Mouse (Mus musculus): ENCODE data around the gene Plekhm1. TPM values are rescaled to one million over a fixed set of nuclear protein-coding genes. Genes with fewer than 3 reads are reported as not detected.

Plekhm1 gene
- polyA plus RNA-seq, 1 experiment from 2014 or later = 12.1 TPM

- ATAC-seq (ENCODE audit: low FRiP score, low read depth) = no peak
- Histone ChIP-seq H3K27me3 (0 out of 2 replicates have a peak, but pooled peaks cover 4% of the 10 kb centered on the region), H3K27ac (replicated peaks) (no peak overlapping the region), H3K4me3 (no peak overlapping the region), H3K36me3 (no peaks in the 10 kb centered on the region), H3K9me3 (peaks cover 5% of the 10 kb centered on the region; the same call in 1 of the 2 replicates), H3K4me2 (replicated peaks) (no peak overlapping the region), H3K4me1 (no peaks in the 10 kb centered on the region), H3K9ac (replicated peaks) (no peak overlapping the region)
- WGBS = 82% methylated on average over 7 of the region's 7 CpGs
Observed at GRCm38 (mm10) chr11:103346236-103346635, 66.3 kb downstream of the Plekhm1 start.

GRCm38 (mm10) chr11:103345408-103346091 is 66.9 kb downstream of the Plekhm1 start:
- peaks cover 5% of the 10 kb centered on the region; the same call in 1 of the 2 replicates for H3K9me3 ChIP-seq
- H3K27me3 ChIP-seq = peaks cover 4% of the 10 kb centered on the region; the same call in 1 of the 2 replicates
- H3K36me3 ChIP-seq = no peaks in the 10 kb centered on the region
- no peaks in the 10 kb centered on the region for H3K4me1 ChIP-seq
- ATAC-seq (ENCODE audit: low FRiP score, low read depth) = no peak
- no peak overlapping the region for H3K27ac ChIP-seq (replicated peaks)
- no peak overlapping the region for H3K4me3 ChIP-seq
- H3K4me2 ChIP-seq (replicated peaks) = no peak overlapping the region
- no peak overlapping the region for H3K9ac ChIP-seq (replicated peaks)
- WGBS = 80% methylated on average over 7 of the region's 7 CpGs

- no peaks in the 10 kb centered on the region for H3K36me3 ChIP-seq
- H3K27ac ChIP-seq (replicated peaks) = no peak overlapping the region
- peaks cover 10% of the 10 kb centered on the region; the same call in 1 of the 2 replicates for H3K27me3 ChIP-seq
- 78% methylated on average over 19 of the region's 19 CpGs for WGBS
- no peak overlapping the region for H3K4me2 ChIP-seq (replicated peaks)
- ATAC-seq (ENCODE audit: low FRiP score, low read depth) = no peak
- no peak overlapping the region for H3K9ac ChIP-seq (replicated peaks)
- no peak overlapping the region for H3K4me3 ChIP-seq
- no peaks in the 10 kb centered on the region for H3K4me1 ChIP-seq
- H3K9me3 ChIP-seq = peaks cover 3% of the 10 kb centered on the region; the same call in 1 of the 2 replicates
Observed at GRCm38 (mm10) chr11:103344494-103345332, 67.8 kb downstream of the Plekhm1 start.

GRCm38 (mm10) chr11:103343881-103344280 is 68.6 kb downstream of the Plekhm1 start:
- H3K4me1 ChIP-seq = no peaks in the 10 kb centered on the region
- no peak overlapping the region for H3K27ac ChIP-seq (replicated peaks)
- H3K36me3 ChIP-seq = no peaks in the 10 kb centered on the region
- 84% methylated on average over 1 of the region's 1 CpGs for WGBS
- H3K9ac ChIP-seq (replicated peaks) = no peak overlapping the region
- H3K4me3 ChIP-seq = no peak overlapping the region
- ATAC-seq (ENCODE audit: low FRiP score, low read depth) = no peak
- H3K27me3 ChIP-seq = peaks cover 17% of the 10 kb centered on the region; the same call in 1 of the 2 replicates
- no peaks in the 10 kb centered on the region for H3K9me3 ChIP-seq
- H3K4me2 ChIP-seq (replicated peaks) = no peak overlapping the region

- H3K9me3 ChIP-seq = no peaks in the 10 kb centered on the region
- no peaks in the 10 kb centered on the region for H3K36me3 ChIP-seq
- no peak overlapping the region for H3K4me2 ChIP-seq (replicated peaks)
- H3K27me3 ChIP-seq = peaks cover 19% of the 10 kb centered on the region; the same call in 1 of the 2 replicates
- H3K4me3 ChIP-seq = no peak overlapping the region
- no peak overlapping the region for H3K9ac ChIP-seq (replicated peaks)
- H3K27ac ChIP-seq (replicated peaks) = no peak overlapping the region
- no peak for ATAC-seq (ENCODE audit: low FRiP score, low read depth)
- H3K4me1 ChIP-seq = no peaks in the 10 kb centered on the region
- WGBS = 86% methylated on average over 6 of the region's 6 CpGs
Observed at GRCm38 (mm10) chr11:103343063-103343462, 69.4 kb downstream of the Plekhm1 start.

GRCm38 (mm10) chr11:103340677-103341076 is 71.8 kb downstream of the Plekhm1 start:
- no peak for ATAC-seq (ENCODE audit: low FRiP score, low read depth)
- 54% methylated on average over 7 of the region's 7 CpGs for WGBS
- H3K9me3 ChIP-seq = no peaks in the 10 kb centered on the region

GRCm38 (mm10) chr11:103340130-103340529 is 72.4 kb downstream of the Plekhm1 start:
- H3K4me1 ChIP-seq = no peaks in the 10 kb centered on the region
- no peak overlapping the region for H3K27ac ChIP-seq (replicated peaks)
- WGBS = 76% methylated on average over 19 of the region's 19 CpGs
- H3K4me2 ChIP-seq (replicated peaks) = peak overlapping the region; percentile 29
- H3K9me3 ChIP-seq = no peaks in the 10 kb centered on the region
- H3K9ac ChIP-seq (replicated peaks) = no peak overlapping the region
- no peaks in the 10 kb centered on the region for H3K36me3 ChIP-seq
- peaks cover 35% of the 10 kb centered on the region for H3K27me3 ChIP-seq
- H3K4me3 ChIP-seq = no peak overlapping the region
- no peak for ATAC-seq (ENCODE audit: low FRiP score, low read depth)

More at GRCm38 (mm10) chr11:103340677-103341076, 71.8 kb downstream of the Plekhm1 start:
- Histone ChIP-seq H3K4me2 (replicated peaks) (no peak overlapping the region), H3K36me3 (no peaks in the 10 kb centered on the region), H3K27ac (replicated peaks) (no peak overlapping the region), H3K4me3 (no peak overlapping the region), H3K27me3 (peaks cover 29% of the 10 kb centered on the region), H3K4me1 (no peaks in the 10 kb centered on the region), H3K9ac (replicated peaks) (no peak overlapping the region)

GRCm38 (mm10) chr11:103339414-103340119 is 72.9 kb downstream of the Plekhm1 start:
- Histone ChIP-seq H3K36me3 (no peaks in the 10 kb centered on the region), H3K4me2 (replicated peaks) (peak overlapping the region; percentile 29), H3K4me1 (no peaks in the 10 kb centered on the region), H3K27me3 (peaks cover 39% of the 10 kb centered on the region), H3K9ac (replicated peaks) (no peak overlapping the region), H3K27ac (replicated peaks) (no peak overlapping the region), H3K9me3 (no peaks in the 10 kb centered on the region), H3K4me3 (no peak overlapping the region)
- no peak for ATAC-seq (ENCODE audit: low FRiP score, low read depth)
- 46% methylated on average over 19 of the region's 19 CpGs for WGBS

- H3K4me2 ChIP-seq (replicated peaks) = no peak overlapping the region
- H3K27ac ChIP-seq (replicated peaks) = no peak overlapping the region
- no peak for ATAC-seq (ENCODE audit: low FRiP score, low read depth)
- no peak overlapping the region for H3K9ac ChIP-seq (replicated peaks)
- peaks cover 2% of the 10 kb centered on the region; the same call in 1 of the 2 replicates for H3K4me1 ChIP-seq
- H3K9me3 ChIP-seq = no peaks in the 10 kb centered on the region
- no peak overlapping the region for H3K4me3 ChIP-seq
- no peaks in the 10 kb centered on the region for H3K36me3 ChIP-seq
- H3K27me3 ChIP-seq = peaks cover 45% of the 10 kb centered on the region
- WGBS = 95% methylated on average over 6 of the region's 6 CpGs
Observed at GRCm38 (mm10) chr11:103338671-103339070, 73.8 kb downstream of the Plekhm1 start.

- Histone ChIP-seq H3K27ac (replicated peaks) (no peak overlapping the region), H3K36me3 (no peaks in the 10 kb centered on the region), H3K27me3 (peaks cover 51% of the 10 kb centered on the region), H3K9me3 (no peaks in the 10 kb centered on the region), H3K4me3 (no peak overlapping the region), H3K9ac (replicated peaks) (no peak overlapping the region), H3K4me1 (peaks cover 8% of the 10 kb centered on the region; the same call in 1 of the 2 replicates), H3K4me2 (replicated peaks) (no peak overlapping the region)
- no peak for ATAC-seq (ENCODE audit: low FRiP score, low read depth)
- 78% methylated on average over 7 of the region's 7 CpGs for WGBS
Observed at GRCm38 (mm10) chr11:103338119-103338518, 74.4 kb downstream of the Plekhm1 start.

- Histone ChIP-seq H3K4me1 (peaks cover 9% of the 10 kb centered on the region; the same call in 1 of the 2 replicates), H3K36me3 (no peaks in the 10 kb centered on the region), H3K27ac (replicated peaks) (no peak overlapping the region), H3K4me2 (replicated peaks) (no peak overlapping the region), H3K4me3 (no peak overlapping the region), H3K9ac (replicated peaks) (no peak overlapping the region), H3K9me3 (no peaks in the 10 kb centered on the region), H3K27me3 (peaks cover 60% of the 10 kb centered on the region)
- ATAC-seq (ENCODE audit: low FRiP score, low read depth) = no peak
- 93% methylated on average over 2 of the region's 2 CpGs for WGBS
Observed at GRCm38 (mm10) chr11:103337180-103337579, 75.3 kb downstream of the Plekhm1 start.

All from midbrain, embryonic 12.5 days (tissue).